Mouse (Mus musculus): ENCODE measurements around the gene Zscan4b. TPM values are rescaled to one million over a fixed set of nuclear protein-coding genes. Genes with fewer than 3 reads are reported as not detected.

Gene Zscan4b
- polyA plus RNA-seq (2014; fragmentation: Illumina TruSeq; extraction: RNeasy Lipid Tissue Mini Kit (QIAGEN cat#74804); ENCODE audit: low read depth, low replicate concordance): not detected

DNA sequence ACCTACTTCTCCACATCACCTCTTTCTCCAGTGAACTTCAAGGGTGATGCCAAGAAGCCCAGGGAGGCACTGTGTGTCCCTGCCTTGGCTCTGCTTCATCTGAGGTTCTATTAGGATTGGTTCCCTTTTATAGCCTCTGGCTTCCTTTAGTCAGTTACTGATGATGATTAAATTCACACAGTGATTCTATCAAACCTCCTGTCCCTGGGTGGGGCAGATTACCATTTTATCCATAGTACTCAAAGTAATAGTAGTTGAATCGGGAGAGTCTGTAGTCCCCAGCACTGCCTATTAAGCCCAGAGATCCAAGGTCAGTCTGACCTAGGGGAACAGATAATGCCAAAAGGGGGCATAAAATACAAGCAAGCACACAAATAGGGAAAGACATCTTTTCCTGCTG lies at the start of gene Zscan4b:
Gene Zscan4b (minus strand): TSS at position 101 of the 400 bp plus-strand sequence.

Other genes starting within 250 kb of the Zscan4b start
- gene Nlrp4b, start 217.3 kb downstream of the Zscan4b start, polyA plus RNA-seq (2014; fragmentation: Illumina TruSeq; extraction: RNeasy Lipid Tissue Mini Kit (QIAGEN cat#74804); ENCODE audit: low read depth, low replicate concordance): not detected
- not detected for gene Vmn1r71, start 150.7 kb downstream of the Zscan4b start, polyA plus RNA-seq (2014; fragmentation: Illumina TruSeq; extraction: RNeasy Lipid Tissue Mini Kit (QIAGEN cat#74804); ENCODE audit: low read depth, low replicate concordance)
- gene Zscan4c, start 100.7 kb upstream of the Zscan4b start, polyA plus RNA-seq (2014; fragmentation: Illumina TruSeq; extraction: RNeasy Lipid Tissue Mini Kit (QIAGEN cat#74804); ENCODE audit: low read depth, low replicate concordance): not detected
- gene Zscan4-ps1, start 164.6 kb upstream of the Zscan4b start, polyA plus RNA-seq (2014; fragmentation: Illumina TruSeq; extraction: RNeasy Lipid Tissue Mini Kit (QIAGEN cat#74804); ENCODE audit: low read depth, low replicate concordance): not detected

All from adipose tissue, adult 10 weeks (tissue).